Mouse (Mus musculus): ENCODE results near the gene Hipk2.

The Hipk2 gene

GRCm38 (mm10) chr6:38868974-38869373, 7.0 kb downstream of the Hipk2 start:
- Histone ChIP-seq H3K4me1 (replicated peaks; ENCODE audit: low read depth, low read length) (peaks cover 29% of the 10 kb centered on the region), H3K36me3 (ENCODE audit: insufficient read depth, low read length) (no peaks in the 10 kb centered on the region), H3K9me3 (ENCODE audit: low read length) (no peaks in the 10 kb centered on the region), H3K27me3 (ENCODE audit: insufficient read depth, low read length) (peaks cover 6% of the 10 kb centered on the region), H3K4me3 (replicated peaks; ENCODE audit: low read length) (no peak overlapping the region)
- TF ChIP-seq POU5F1 (IDR thresholded peaks at IDR 0.05; ENCODE audit: borderline replicate concordance, low read length): no peak
- no peak for TF ChIP-seq NANOG (IDR thresholded peaks at IDR 0.05; ENCODE audit: borderline replicate concordance, low read length)
- no peak for TF ChIP-seq CTCF (conservative IDR thresholded peaks at IDR 0.05; ENCODE audit: low read length)

GRCm38 (mm10) chr6:38867291-38867690, 8.7 kb downstream of the Hipk2 start:
- Histone ChIP-seq H3K4me1 (replicated peaks; ENCODE audit: low read depth, low read length) (peaks cover 22% of the 10 kb centered on the region), H3K36me3 (ENCODE audit: insufficient read depth, low read length) (no peaks in the 10 kb centered on the region), H3K4me3 (replicated peaks; ENCODE audit: low read length) (no peak overlapping the region), H3K9me3 (ENCODE audit: low read length) (no peaks in the 10 kb centered on the region), H3K27me3 (ENCODE audit: insufficient read depth, low read length) (no peaks in the 10 kb centered on the region)
- TF ChIP-seq NANOG (IDR thresholded peaks at IDR 0.05; ENCODE audit: borderline replicate concordance, low read length) (no peak), POU5F1 (IDR thresholded peaks at IDR 0.05; ENCODE audit: borderline replicate concordance, low read length) (no peak), CTCF (conservative IDR thresholded peaks at IDR 0.05; ENCODE audit: low read length) (no peak)

GRCm38 (mm10) chr6:38866761-38867160, 9.2 kb downstream of the Hipk2 start:
- Histone ChIP-seq H3K36me3 (ENCODE audit: insufficient read depth, low read length) (no peaks in the 10 kb centered on the region), H3K9me3 (ENCODE audit: low read length) (no peaks in the 10 kb centered on the region), H3K4me1 (replicated peaks; ENCODE audit: low read depth, low read length) (peaks cover 22% of the 10 kb centered on the region), H3K4me3 (replicated peaks; ENCODE audit: low read length) (no peak overlapping the region), H3K27me3 (ENCODE audit: insufficient read depth, low read length) (no peaks in the 10 kb centered on the region)
- TF ChIP-seq POU5F1 (IDR thresholded peaks at IDR 0.05; ENCODE audit: borderline replicate concordance, low read length): no peak
- no peak for TF ChIP-seq NANOG (IDR thresholded peaks at IDR 0.05; ENCODE audit: borderline replicate concordance, low read length)
- TF ChIP-seq CTCF (conservative IDR thresholded peaks at IDR 0.05; ENCODE audit: low read length): no peak

GRCm38 (mm10) chr6:38866357-38866756, 9.6 kb downstream of the Hipk2 start:
- TF ChIP-seq CTCF (conservative IDR thresholded peaks at IDR 0.05; ENCODE audit: low read length) (no peak), POU5F1 (IDR thresholded peaks at IDR 0.05; ENCODE audit: borderline replicate concordance, low read length) (no peak), NANOG (IDR thresholded peaks at IDR 0.05; ENCODE audit: borderline replicate concordance, low read length) (no peak)
- no peaks in the 10 kb centered on the region for H3K9me3 ChIP-seq (ENCODE audit: low read length)
- H3K27me3 ChIP-seq (ENCODE audit: insufficient read depth, low read length): no peaks in the 10 kb centered on the region
- no peaks in the 10 kb centered on the region for H3K36me3 ChIP-seq (ENCODE audit: insufficient read depth, low read length)
- peaks cover 22% of the 10 kb centered on the region for H3K4me1 ChIP-seq (replicated peaks; ENCODE audit: low read depth, low read length)
- H3K4me3 ChIP-seq (replicated peaks; ENCODE audit: low read length): no peak overlapping the region

- Histone ChIP-seq H3K36me3 (ENCODE audit: insufficient read depth, low read length) (no peaks in the 10 kb centered on the region), H3K9me3 (ENCODE audit: low read length) (no peaks in the 10 kb centered on the region), H3K27me3 (ENCODE audit: insufficient read depth, low read length) (no peaks in the 10 kb centered on the region), H3K4me1 (replicated peaks; ENCODE audit: low read depth, low read length) (peaks cover 22% of the 10 kb centered on the region), H3K4me3 (replicated peaks; ENCODE audit: low read length) (no peak overlapping the region)
- no peak for TF ChIP-seq CTCF (conservative IDR thresholded peaks at IDR 0.05; ENCODE audit: low read length)
- no peak for TF ChIP-seq POU5F1 (IDR thresholded peaks at IDR 0.05; ENCODE audit: borderline replicate concordance, low read length)
- no peak for TF ChIP-seq NANOG (IDR thresholded peaks at IDR 0.05; ENCODE audit: borderline replicate concordance, low read length)
These were observed 10.2 kb downstream of the Hipk2 start for GRCm38 (mm10) chr6:38865805-38866204.

DNA sequence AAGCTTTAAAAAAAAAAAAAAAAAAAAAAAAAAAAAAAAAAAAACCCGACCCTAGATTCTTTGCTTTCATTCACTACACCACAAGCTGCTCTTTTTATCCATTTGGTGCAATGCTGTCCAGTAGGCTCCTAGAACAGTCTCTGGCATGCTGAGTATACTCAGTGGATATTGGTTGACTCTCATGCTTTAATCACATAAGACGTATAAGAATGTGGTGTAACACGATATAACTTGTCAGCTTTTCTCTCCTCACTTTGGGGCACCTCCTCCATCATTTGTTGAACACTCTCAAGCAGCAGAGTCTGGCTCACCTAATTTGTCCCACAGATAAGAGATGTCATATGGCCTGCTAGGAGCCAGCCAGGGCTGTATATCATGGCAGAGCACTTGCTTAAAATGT, 12.4 kb downstream of the Hipk2 start:
- TF ChIP-seq CTCF (conservative IDR thresholded peaks at IDR 0.05; ENCODE audit: low read length) (no peak), NANOG (IDR thresholded peaks at IDR 0.05; ENCODE audit: borderline replicate concordance, low read length) (no peak), POU5F1 (IDR thresholded peaks at IDR 0.05; ENCODE audit: borderline replicate concordance, low read length) (no peak)
- no peaks in the 10 kb centered on the region for H3K9me3 ChIP-seq (ENCODE audit: low read length)
- no peak overlapping the region for H3K4me3 ChIP-seq (replicated peaks; ENCODE audit: low read length)
- H3K36me3 ChIP-seq (ENCODE audit: insufficient read depth, low read length): no peaks in the 10 kb centered on the region
- H3K27me3 ChIP-seq (ENCODE audit: insufficient read depth, low read length): no peaks in the 10 kb centered on the region
- H3K4me1 ChIP-seq (replicated peaks; ENCODE audit: low read depth, low read length): peaks cover 14% of the 10 kb centered on the region

DNA sequence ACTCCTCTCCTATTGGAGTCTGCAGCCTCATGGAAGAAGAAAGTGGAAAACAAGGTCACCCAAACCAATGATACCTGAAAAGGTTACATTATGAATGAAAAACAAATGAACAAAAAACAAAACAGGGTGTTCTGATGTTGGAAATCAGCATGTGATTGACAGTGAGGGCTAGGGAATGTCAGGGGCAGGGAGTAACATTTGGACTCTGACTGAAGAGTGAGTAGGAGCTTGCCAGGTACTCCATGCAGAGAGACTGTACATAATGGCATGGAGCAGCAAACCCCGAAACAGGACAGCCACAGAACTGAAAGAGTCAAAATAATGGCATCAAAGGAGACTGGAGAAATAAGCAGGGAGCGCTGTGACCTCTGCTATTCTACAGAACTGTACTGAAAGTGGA, 15.7 kb downstream of the Hipk2 start:
- H3K9me3 ChIP-seq (ENCODE audit: low read length): no peaks in the 10 kb centered on the region
- H3K27me3 ChIP-seq (ENCODE audit: insufficient read depth, low read length): no peaks in the 10 kb centered on the region
- H3K4me1 ChIP-seq (replicated peaks; ENCODE audit: low read depth, low read length): no peaks in the 10 kb centered on the region
- no peak overlapping the region for H3K4me3 ChIP-seq (replicated peaks; ENCODE audit: low read length)
- no peaks in the 10 kb centered on the region for H3K36me3 ChIP-seq (ENCODE audit: insufficient read depth, low read length)
- TF ChIP-seq NANOG (IDR thresholded peaks at IDR 0.05; ENCODE audit: borderline replicate concordance, low read length): no peak
- no peak for TF ChIP-seq CTCF (conservative IDR thresholded peaks at IDR 0.05; ENCODE audit: low read length)
- TF ChIP-seq POU5F1 (IDR thresholded peaks at IDR 0.05; ENCODE audit: borderline replicate concordance, low read length): no peak

DNA sequence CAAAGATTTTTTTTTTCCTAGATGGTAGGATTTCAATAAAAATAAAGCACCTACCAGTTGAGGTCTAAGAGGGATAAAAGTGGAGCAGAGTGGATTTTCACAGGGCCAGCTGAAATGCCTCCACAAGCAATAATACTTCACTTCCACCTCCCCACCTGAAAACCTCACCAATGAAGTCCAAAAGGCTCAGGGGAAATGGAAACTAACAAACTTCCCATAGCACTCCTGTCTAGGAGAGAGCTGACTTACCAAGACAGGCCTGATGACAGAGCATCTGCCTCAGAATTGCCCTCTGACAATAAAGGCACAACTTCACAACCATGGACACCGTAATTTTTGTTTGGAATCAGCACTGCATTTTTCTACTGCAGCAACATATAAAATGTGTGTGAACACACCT, 16.1 kb downstream of the Hipk2 start:
- Histone ChIP-seq H3K4me3 (replicated peaks; ENCODE audit: low read length) (no peak overlapping the region), H3K9me3 (ENCODE audit: low read length) (no peaks in the 10 kb centered on the region), H3K4me1 (replicated peaks; ENCODE audit: low read depth, low read length) (no peaks in the 10 kb centered on the region), H3K27me3 (ENCODE audit: insufficient read depth, low read length) (no peaks in the 10 kb centered on the region), H3K36me3 (ENCODE audit: insufficient read depth, low read length) (no peaks in the 10 kb centered on the region)
- TF ChIP-seq NANOG (IDR thresholded peaks at IDR 0.05; ENCODE audit: borderline replicate concordance, low read length) (no peak), CTCF (conservative IDR thresholded peaks at IDR 0.05; ENCODE audit: low read length) (no peak)

- TF ChIP-seq CTCF (conservative IDR thresholded peaks at IDR 0.05; ENCODE audit: low read length) (no peak), NANOG (IDR thresholded peaks at IDR 0.05; ENCODE audit: borderline replicate concordance, low read length) (no peak)
- peaks cover 12% of the 10 kb centered on the region for H3K4me1 ChIP-seq (replicated peaks; ENCODE audit: low read depth, low read length)
- no peaks in the 10 kb centered on the region for H3K9me3 ChIP-seq (ENCODE audit: low read length)
- H3K27me3 ChIP-seq (ENCODE audit: insufficient read depth, low read length): no peaks in the 10 kb centered on the region
- H3K36me3 ChIP-seq (ENCODE audit: insufficient read depth, low read length): no peaks in the 10 kb centered on the region
- H3K4me3 ChIP-seq (replicated peaks; ENCODE audit: low read length): no peak overlapping the region
These were observed 22.4 kb downstream of the Hipk2 start for GRCm38 (mm10) chr6:38853561-38853992.
